Mouse (Mus musculus) thymus, adult 2 months (tissue): Measurements from ENCODE around the gene Ube2g2.

Experiments used
- CTCF ChIP-seq: fragments of 200-500 bp; IDR thresholded peaks from 2 replicates; pipeline ENCODE4 v1.5.1; 2012; ENCODE audit warnings: mild to moderate bottlenecking, control low read depth, low read length, moderate library complexity, borderline replicate concordance; ENCODE audit not compliant: control insufficient read depth, poor library complexity, insufficient read depth; ENCODE audit errors: extremely low read depth
- POLR2A ChIP-seq: fragments of 200-500 bp; IDR thresholded peaks from 2 replicates; pipeline ENCODE4 v1.6.1; 2012; ENCODE audit warnings: mild to moderate bottlenecking, low read length, control low read depth, moderate library complexity; ENCODE audit not compliant: control insufficient read depth, poor library complexity, insufficient read depth; ENCODE audit errors: extremely low read depth

DNA sequence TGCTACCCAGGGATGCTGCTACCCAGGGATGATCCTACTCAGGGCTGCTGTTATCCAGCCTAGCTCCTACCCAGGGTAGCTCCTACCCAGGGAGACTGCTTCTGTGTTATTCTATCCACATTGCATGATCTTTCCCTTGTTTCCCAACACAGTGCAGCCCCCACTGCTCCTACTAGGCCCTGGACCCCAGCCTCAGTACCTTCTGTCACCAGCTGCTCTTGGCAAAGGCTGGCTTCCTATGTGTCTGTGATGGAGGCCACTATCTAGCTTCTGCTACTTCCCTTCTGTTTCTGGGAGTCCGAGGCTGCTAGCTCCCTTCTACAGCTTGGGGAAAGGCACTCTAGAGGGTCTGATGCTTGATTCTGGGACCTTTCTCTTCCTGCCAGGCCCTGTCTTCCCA lies 25.4 kb downstream of the Ube2g2 start:
- no peak for TF ChIP-seq POLR2A
- no peak for TF ChIP-seq CTCF
